Mouse (Mus musculus) retina, adult 2 months (tissue): ENCODE data around the gene Gm773.
"Not testable (repeated sequence)": the region's sequence is repeated elsewhere in the genome, so short reads cannot be mapped to it uniquely, and the experiment has no call there.

Experiments
- DNase-seq: peaks from one replicate; pipeline ENCODE4 v3.0.0-alpha.2; 2012; ENCODE audit warnings: low read depth, low spot score

The Gm773 gene

GRCm38 (mm10) chrX:56212771-56213170 lies at the start of gene Gm773:
TSS of gene Gm773 (minus strand) at chrX:56212881.
- no peak for DNase-seq

DNA sequence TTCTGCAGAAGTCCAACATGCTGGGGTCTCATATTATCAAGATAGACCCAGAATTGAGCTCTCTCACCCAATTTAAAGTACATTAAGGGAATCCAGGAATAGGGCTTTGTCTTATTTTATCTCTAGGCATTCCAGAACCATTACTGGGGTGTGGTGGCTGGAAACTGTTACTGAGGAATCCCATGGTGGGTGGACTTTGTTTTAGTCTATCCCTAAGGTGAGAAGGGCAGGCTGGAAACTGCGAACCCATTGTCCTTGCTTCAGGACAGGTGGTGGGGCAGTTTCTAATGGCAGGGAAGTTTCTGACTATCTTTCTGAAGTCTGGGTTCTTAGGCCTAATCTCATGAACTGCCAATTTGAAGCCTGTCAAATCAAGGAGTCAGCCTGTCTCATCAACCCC lies 26.2 kb downstream of the Gm773 start:
- DNase-seq, result not testable (repeated sequence)

DNA sequence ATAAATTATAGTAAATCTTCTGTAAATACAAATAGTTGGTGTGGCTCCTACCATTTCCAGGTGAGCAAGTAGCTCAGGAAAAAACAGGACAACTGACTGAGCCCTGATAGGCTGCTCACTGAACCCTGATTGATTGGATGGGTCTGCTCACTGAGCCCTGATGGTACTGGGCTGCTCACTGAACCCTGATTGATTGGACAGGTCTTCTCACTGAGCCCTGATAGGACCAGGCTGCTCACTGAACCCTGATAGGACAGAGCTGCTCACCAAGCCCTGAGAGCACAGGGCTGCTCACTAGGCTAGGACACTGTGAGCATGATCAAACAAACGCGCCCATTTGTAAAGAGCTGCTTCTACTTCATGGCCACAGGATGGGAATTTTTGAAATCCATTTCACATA lies 61.3 kb downstream of the Gm773 start:
- no peak for DNase-seq
